Mouse (Mus musculus) limb, embryonic 11.5 days (tissue): ENCODE data around the gene Thpo. TPM values are rescaled to one million over a fixed set of nuclear protein-coding genes. Genes with fewer than 3 reads are reported as not detected.
A peak's percentile ranks its signal among the peaks of the same experiment; 100 is the strongest.

Experiments
- ATAC-seq: fragments of 200-750 bp; cut with Nextera tagmentation; 2 replicates; pipeline ENCODE4 v1.8.0; 2017; ENCODE audit warnings: low read depth; ENCODE audit not compliant: insufficient number of reproducible peaks, low FRiP score, low TSS enrichment
- DNase-seq: peaks from one replicate; pipeline ENCODE4 v3.0.0-alpha.2; 2015; ENCODE audit warnings: low spot score
- H3K27ac ChIP-seq: fragments of 300-500 bp; sonication (generic); replicated peaks from 2 replicates; pipeline ENCODE4 v1.5.1; 2014; ENCODE audit warnings: low read depth, mild to moderate bottlenecking, low read length
- H3K27me3 ChIP-seq: fragments of 300-500 bp; sonication (generic); 2 replicates; pipeline ENCODE4 v1.6.1; 2014; ENCODE audit warnings: mild to moderate bottlenecking, low read length, mixed read lengths; ENCODE audit not compliant: control insufficient read depth, insufficient read depth
- H3K36me3 ChIP-seq: fragments of 300-500 bp; sonication (generic); 2 replicates; pipeline ENCODE4 v1.6.1; 2014; ENCODE audit warnings: mild to moderate bottlenecking, low read length, moderate library complexity, mixed read lengths; ENCODE audit not compliant: control insufficient read depth, insufficient read depth
- H3K4me1 ChIP-seq: fragments of 300-500 bp; sonication (generic); 2 replicates; pipeline ENCODE4 v1.6.1; 2014; ENCODE audit warnings: low read length, mixed read lengths; ENCODE audit not compliant: control insufficient read depth, insufficient read depth
- H3K4me2 ChIP-seq: fragments of 300-500 bp; sonication (generic); 2 replicates; pipeline ENCODE4 v1.6.1; 2014; ENCODE audit warnings: low read depth, mild to moderate bottlenecking, moderate library complexity; ENCODE audit not compliant: severe bottlenecking
- H3K4me3 ChIP-seq: fragments of 300-500 bp; sonication (generic); 2 replicates; pipeline ENCODE4 v1.5.1; 2014; ENCODE audit warnings: low read depth, low read length
- H3K9ac ChIP-seq: fragments of 300-500 bp; sonication (generic); 2 replicates; pipeline ENCODE4 v1.6.1; 2014; ENCODE audit warnings: mild to moderate bottlenecking, low read length
- H3K9me3 ChIP-seq: fragments of 300-500 bp; sonication (generic); 2 replicates; pipeline ENCODE4 v1.6.1; 2016; ENCODE audit warnings: low read length; ENCODE audit not compliant: control insufficient read depth
- WGBS: fragments of 180-500 bp; shearing (Covaris S2); extraction: QIAGEN DNeasy Blood & Tissue Kit; methylation state at CpG from one replicate; pipeline ENCODE4 v1.1.7; 2014; 5-methylcytosine and 5-hydroxymethylcytosine counted together
- polyA plus RNA-seq: library from polyadenylated mRNA; unstranded; fragments of >200 nt; fragmentation: Nextera tagmentation; extraction: Ambion mirVana; gene quantifications from 2 replicates; pipeline ENCODE4 v1.2.1, GENCODE M21; 2014

Thpo gene
- polyA plus RNA-seq, 1 experiment from 2014 or later: 0.28 TPM

GRCm38 (mm10) chr16:20715161-20715560 lies 19.1 kb downstream of the Thpo start:
- Histone ChIP-seq H3K36me3 (peaks cover 11% of the 10 kb centered on the region), H3K27ac (no peak overlapping the region), H3K4me1 (peaks cover 22% of the 10 kb centered on the region), H3K9ac (no peak overlapping the region; the same call in 1 of the 2 replicates), H3K27me3 (no peaks in the 10 kb centered on the region), H3K4me2 (peak overlapping the region; percentile 72), H3K4me3 (peak overlapping the region; percentile 49), H3K9me3 (no peaks in the 10 kb centered on the region)
- 59% methylated on average over 2 of the region's 2 CpGs for WGBS
- ATAC-seq (no peak), DNase-seq (no peak)

- no peak overlapping the region for H3K9ac ChIP-seq
- 45% methylated on average over 11 of the region's 11 CpGs for WGBS
Measured at GRCm38 (mm10) chr16:20714307-20715080, 19.8 kb downstream of the Thpo start.

GRCm38 (mm10) chr16:20712889-20713288 lies 21.4 kb downstream of the Thpo start:
- WGBS: 88% methylated on average over 7 of the region's 7 CpGs
- Histone ChIP-seq H3K9me3 (no peaks in the 10 kb centered on the region), H3K4me3 (no peak overlapping the region), H3K9ac (no peak overlapping the region), H3K4me1 (peaks cover 16% of the 10 kb centered on the region), H3K27me3 (no peaks in the 10 kb centered on the region), H3K4me2 (no peak overlapping the region), H3K27ac (no peak overlapping the region), H3K36me3 (peaks cover 17% of the 10 kb centered on the region)
- ATAC-seq (no peak), DNase-seq (no peak)

More at GRCm38 (mm10) chr16:20714307-20715080, 19.8 kb downstream of the Thpo start:
- DNase-seq (no peak), ATAC-seq (no peak)
- Histone ChIP-seq H3K27me3 (no peaks in the 10 kb centered on the region), H3K4me3 (peak overlapping the region; percentile 49; the same call in 1 of the 2 replicates), H3K4me1 (peaks cover 22% of the 10 kb centered on the region), H3K9me3 (no peaks in the 10 kb centered on the region), H3K36me3 (peaks cover 14% of the 10 kb centered on the region), H3K27ac (no peak overlapping the region), H3K4me2 (peak overlapping the region; percentile 72)

- Histone ChIP-seq H3K27ac (no peak overlapping the region), H3K9ac (no peak overlapping the region), H3K27me3 (no peaks in the 10 kb centered on the region), H3K4me3 (no peak overlapping the region), H3K9me3 (no peaks in the 10 kb centered on the region), H3K4me1 (peaks cover 16% of the 10 kb centered on the region), H3K36me3 (peaks cover 17% of the 10 kb centered on the region), H3K4me2 (no peak overlapping the region)
- DNase-seq (no peak), ATAC-seq (no peak)
- 72% methylated on average over 9 of the region's 9 CpGs for WGBS
Measured at GRCm38 (mm10) chr16:20712190-20712589, 22.1 kb downstream of the Thpo start.

GRCm38 (mm10) chr16:20710810-20711209 lies 23.5 kb downstream of the Thpo start:
- Histone ChIP-seq H3K27ac (no peak overlapping the region), H3K9ac (no peak overlapping the region), H3K4me2 (no peak overlapping the region), H3K36me3 (peaks cover 17% of the 10 kb centered on the region), H3K4me1 (peaks cover 9% of the 10 kb centered on the region), H3K27me3 (no peaks in the 10 kb centered on the region), H3K4me3 (no peak overlapping the region), H3K9me3 (no peaks in the 10 kb centered on the region)
- WGBS: 83% methylated on average over 4 of the region's 4 CpGs
- DNase-seq (no peak), ATAC-seq (no peak)

- Histone ChIP-seq H3K9ac (no peak overlapping the region), H3K27me3 (no peaks in the 10 kb centered on the region), H3K4me1 (peaks cover 9% of the 10 kb centered on the region), H3K27ac (no peak overlapping the region), H3K4me3 (no peak overlapping the region), H3K36me3 (peaks cover 17% of the 10 kb centered on the region), H3K9me3 (no peaks in the 10 kb centered on the region), H3K4me2 (no peak overlapping the region)
- no peak for ATAC-seq
- 91% methylated on average over 11 of the region's 11 CpGs for WGBS
- no peak for DNase-seq
Measured at GRCm38 (mm10) chr16:20710370-20710769, 23.9 kb downstream of the Thpo start.

GRCm38 (mm10) chr16:20708939-20709734 lies 25.2 kb downstream of the Thpo start:
- Histone ChIP-seq H3K36me3 (peaks cover 17% of the 10 kb centered on the region), H3K27ac (no peak overlapping the region), H3K4me3 (no peak overlapping the region), H3K9ac (no peak overlapping the region), H3K9me3 (no peaks in the 10 kb centered on the region), H3K4me1 (peaks cover under 1% of the 10 kb centered on the region; the same call in 1 of the 2 replicates), H3K27me3 (no peaks in the 10 kb centered on the region), H3K4me2 (no peak overlapping the region)
- ATAC-seq (peak; percentile 15; the same call in 1 of the 2 replicates), DNase-seq (peak; percentile 87)
- WGBS: 77% methylated on average over 19 of the region's 19 CpGs

- no peaks in the 10 kb centered on the region for H3K4me1 ChIP-seq
- H3K27me3 ChIP-seq: no peaks in the 10 kb centered on the region
- no peaks in the 10 kb centered on the region for H3K9me3 ChIP-seq
- ATAC-seq: peak; percentile 13; the same call in 1 of the 2 replicates
- WGBS: 96% methylated on average over 21 of the region's 21 CpGs
- DNase-seq: no peak
- no peak overlapping the region for H3K4me3 ChIP-seq
- H3K4me2 ChIP-seq: no peak overlapping the region
- peaks cover 17% of the 10 kb centered on the region for H3K36me3 ChIP-seq
- no peak overlapping the region for H3K27ac ChIP-seq
- no peak overlapping the region for H3K9ac ChIP-seq
Measured at GRCm38 (mm10) chr16:20708220-20708938, 25.9 kb downstream of the Thpo start.
